Mouse (Mus musculus) lung, postnatal 4 days (tissue): ENCODE results near the gene Gm6217.
"Not testable (repeated sequence)": the region's sequence is repeated elsewhere in the genome, so short reads cannot be mapped to it uniquely, and the experiment has no call there.

Source experiments
- DNase-seq, 2 experiments: peaks; one replicate each; pipeline ENCODE4 v3.0.0; 2021

Gm6217 gene

GRCm38 (mm10) chr1:82931326-82931725 lies at the start of gene Gm6217:
TSS of gene Gm6217 (minus strand) at chr1:82931399.
- DNase-seq: not testable (repeated sequence)

- no peak for DNase-seq
These were observed 46.6 kb upstream of the Gm6217 start for GRCm38 (mm10) chr1:82977840-82978239.

- peak; percentile 37 for DNase-seq
These were observed 44.6 kb upstream of the Gm6217 start for GRCm38 (mm10) chr1:82975750-82976149.

GRCm38 (mm10) chr1:82974342-82974741 lies 43.1 kb upstream of the Gm6217 start:
- peak; percentile 51 to 83 for DNase-seq

GRCm38 (mm10) chr1:82973901-82974300 lies 42.7 kb upstream of the Gm6217 start:
- DNase-seq: peak; percentile 38 to 43

GRCm38 (mm10) chr1:82973244-82973643 lies 42.0 kb upstream of the Gm6217 start:
- DNase-seq: peak in 1 of 2 experiments; percentile 22

GRCm38 (mm10) chr1:82972046-82972445 lies 40.8 kb upstream of the Gm6217 start:
- peak; percentile 34 to 66 for DNase-seq

- DNase-seq: no peak
These were observed 35.2 kb upstream of the Gm6217 start for GRCm38 (mm10) chr1:82966413-82966812.

GRCm38 (mm10) chr1:82959870-82960385 lies 28.7 kb upstream of the Gm6217 start, which contains the start of gene Gm47955:
TSS of gene Gm47955 (plus strand) at chr1:82960286.
- no peak for DNase-seq

GRCm38 (mm10) chr1:82955913-82956312 lies 24.7 kb upstream of the Gm6217 start, which contains the start of gene Gm7544:
TSS of gene Gm7544 (minus strand) at chr1:82956013.
- DNase-seq: not testable (repeated sequence)

GRCm38 (mm10) chr1:82948601-82949000 lies 17.4 kb upstream of the Gm6217 start:
- DNase-seq: no peak

- not testable (repeated sequence) for DNase-seq
These were observed 14.8 kb upstream of the Gm6217 start for GRCm38 (mm10) chr1:82946029-82946428.

GRCm38 (mm10) chr1:82943295-82943694 lies 12.1 kb upstream of the Gm6217 start, which contains the start of gene A030003K21Rik:
TSS of gene A030003K21Rik (minus strand) at chr1:82943388.
- DNase-seq: not testable (repeated sequence)

- not testable (repeated sequence) for DNase-seq
These were observed 11.3 kb upstream of the Gm6217 start for GRCm38 (mm10) chr1:82942505-82942904.

GRCm38 (mm10) chr1:82938666-82939065 lies 7.5 kb upstream of the Gm6217 start:
- no peak for DNase-seq

GRCm38 (mm10) chr1:82930558-82930957 lies 641 bp downstream of the Gm6217 start:
- not testable (repeated sequence) for DNase-seq

GRCm38 (mm10) chr1:82924650-82925049 lies 6.5 kb downstream of the Gm6217 start, which contains the start of gene A030014E15Rik:
TSS of gene A030014E15Rik (plus strand) at chr1:82924917.
- DNase-seq: peak; percentile 28 to 36

- not testable (repeated sequence) for DNase-seq
These were observed 17.8 kb downstream of the Gm6217 start for GRCm38 (mm10) chr1:82913434-82913833.

GRCm38 (mm10) chr1:82913025-82913424 lies 18.2 kb downstream of the Gm6217 start, which contains the start of gene A030005L19Rik:
TSS of gene A030005L19Rik (plus strand) at chr1:82913325.
- DNase-seq: no peak

- DNase-seq: no peak
These were observed 25.3 kb downstream of the Gm6217 start for GRCm38 (mm10) chr1:82905886-82906285.

- DNase-seq: no peak
These were observed 30.0 kb downstream of the Gm6217 start for GRCm38 (mm10) chr1:82901201-82901600.

- DNase-seq: no peak
These were observed 30.6 kb downstream of the Gm6217 start for GRCm38 (mm10) chr1:82900567-82900966.

- DNase-seq: no peak
These were observed 37.9 kb downstream of the Gm6217 start for GRCm38 (mm10) chr1:82893269-82893668.
